Mouse (Mus musculus): ENCODE data around the gene Tmem54. TPM values are rescaled to one million over a fixed set of nuclear protein-coding genes. Genes with fewer than 3 reads are reported as not detected.

Tmem54 gene
- polyA plus RNA-seq, 1 experiment = not detected

- peak within 1 kb of the TSS; percentile 90 for H3K27ac ChIP-seq (ENCODE audit: insufficient read depth, low read length)
- peaks cover 6% of the 10 kb centered on the region for H3K4me1 ChIP-seq (ENCODE audit: control insufficient read depth, insufficient read depth, low read length)
- TF ChIP-seq POLR2A (IDR thresholded peaks at IDR 0.05; ENCODE audit: extremely low read depth, insufficient read depth, low read length) (no peak), CTCF (IDR thresholded peaks at IDR 0.05; ENCODE audit: extremely low read depth, insufficient read depth, low read length) (no peak)
- H3K4me3 ChIP-seq (ENCODE audit: insufficient read depth, low read length) = peak within 1 kb of the TSS; percentile 57
Observed at GRCm38 (mm10) chr4:129136579-129137391, 31.4 kb downstream of the Tmem54 start, which contains the start of gene Fndc5. Gene Fndc5, plus strand, starts transcription at chr4:129136999.

DNA sequence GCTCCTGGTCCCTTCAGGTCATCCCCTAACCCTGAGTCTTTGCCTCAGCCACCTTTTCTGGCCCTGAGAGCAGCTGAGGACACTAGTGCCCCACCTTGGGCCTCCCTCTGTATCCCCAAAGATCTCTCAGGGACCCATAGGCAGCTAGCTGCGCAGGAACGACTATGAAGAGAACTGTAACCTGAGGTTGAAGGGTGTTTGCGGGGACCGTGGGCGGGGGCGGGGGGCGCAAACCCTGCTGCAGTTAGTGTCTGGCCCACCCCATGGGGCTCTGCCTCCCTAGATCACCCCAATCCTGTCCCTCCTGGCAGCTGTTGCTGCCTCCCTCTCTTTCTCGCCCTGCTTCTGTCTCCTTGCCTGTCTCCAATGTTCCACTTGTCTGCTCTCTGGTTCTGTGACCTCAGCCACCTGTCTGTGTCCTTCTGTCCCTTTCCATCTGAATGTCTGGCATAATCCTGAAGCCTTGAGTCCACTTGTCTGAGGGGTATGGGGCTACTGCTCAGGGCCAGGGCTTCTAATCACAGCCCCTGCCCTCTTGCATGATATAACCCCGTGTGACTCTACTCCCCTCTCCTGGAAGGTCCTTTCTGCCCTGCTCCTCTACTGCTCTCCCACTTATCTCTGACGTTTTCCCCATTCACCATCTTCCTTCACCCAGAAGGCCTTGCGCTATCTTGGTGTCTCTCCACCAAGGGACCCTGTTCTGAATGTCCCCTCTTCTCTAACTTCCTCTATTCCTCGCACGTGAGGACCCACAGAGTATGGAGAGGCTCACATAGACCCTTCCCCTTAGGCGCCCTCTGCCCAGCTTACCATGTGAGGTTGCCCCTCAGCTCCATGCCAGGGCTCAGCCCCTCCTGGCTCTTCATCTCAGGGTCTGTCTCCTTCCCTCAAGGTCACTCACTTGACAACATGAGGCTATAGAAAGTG lies 32.3 kb downstream of the Tmem54 start:
- TF ChIP-seq POLR2A (IDR thresholded peaks at IDR 0.05; ENCODE audit: extremely low read depth, insufficient read depth, low read length) = no peak
- TF ChIP-seq CTCF (IDR thresholded peaks at IDR 0.05; ENCODE audit: extremely low read depth, insufficient read depth, low read length) = no peak
- peaks cover 8% of the 10 kb centered on the region for H3K4me1 ChIP-seq (ENCODE audit: control insufficient read depth, insufficient read depth, low read length)
- peak overlapping the region; percentile 57 for H3K4me3 ChIP-seq (ENCODE audit: insufficient read depth, low read length)
- H3K27ac ChIP-seq (ENCODE audit: insufficient read depth, low read length) = peak overlapping the region; percentile 75; the same call in 1 of the 2 replicates

DNA sequence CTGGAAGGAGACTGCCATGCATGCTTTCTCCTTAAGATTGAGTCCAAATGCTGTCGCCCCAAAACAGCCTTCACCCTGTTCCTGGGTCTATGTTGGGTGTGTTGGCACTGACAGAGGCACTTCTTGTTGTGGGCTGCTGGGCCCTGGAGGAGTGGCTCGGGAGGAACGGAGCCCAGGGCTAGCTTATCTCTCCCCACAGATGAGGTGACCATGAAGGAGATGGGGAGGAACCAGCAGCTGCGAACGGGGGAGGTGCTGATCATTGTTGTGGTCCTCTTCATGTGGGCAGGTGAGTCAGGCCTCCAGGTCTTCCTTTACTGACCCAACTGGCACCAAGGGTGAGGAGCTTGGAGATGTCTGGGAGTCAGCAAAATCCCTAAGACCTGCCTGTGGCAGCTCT lies 34.3 kb downstream of the Tmem54 start:
- TF ChIP-seq POLR2A (IDR thresholded peaks at IDR 0.05; ENCODE audit: extremely low read depth, insufficient read depth, low read length) (no peak), CTCF (IDR thresholded peaks at IDR 0.05; ENCODE audit: extremely low read depth, insufficient read depth, low read length) (no peak)

GRCm38 (mm10) chr4:129140808-129141207 lies 35.5 kb downstream of the Tmem54 start:
- TF ChIP-seq POLR2A (IDR thresholded peaks at IDR 0.05; ENCODE audit: extremely low read depth, insufficient read depth, low read length) = no peak
- TF ChIP-seq CTCF (IDR thresholded peaks at IDR 0.05; ENCODE audit: extremely low read depth, insufficient read depth, low read length) = no peak
- H3K4me1 ChIP-seq (ENCODE audit: control insufficient read depth, insufficient read depth, low read length) = peaks cover 15% of the 10 kb centered on the region
- H3K4me3 ChIP-seq (ENCODE audit: insufficient read depth, low read length) = no peak overlapping the region
- H3K27ac ChIP-seq (ENCODE audit: insufficient read depth, low read length) = no peak overlapping the region

More for the DNA sequence above, 34.3 kb downstream of the Tmem54 start:
- H3K27ac ChIP-seq (ENCODE audit: insufficient read depth, low read length) = no peak overlapping the region
- H3K4me1 ChIP-seq (ENCODE audit: control insufficient read depth, insufficient read depth, low read length) = peaks cover 13% of the 10 kb centered on the region
- no peak overlapping the region for H3K4me3 ChIP-seq (ENCODE audit: insufficient read depth, low read length)

GRCm38 (mm10) chr4:129141560-129142438 lies 36.5 kb downstream of the Tmem54 start:
- H3K27ac ChIP-seq (ENCODE audit: insufficient read depth, low read length) = peak overlapping the region; percentile 49
- TF ChIP-seq CTCF (IDR thresholded peaks at IDR 0.05; ENCODE audit: extremely low read depth, insufficient read depth, low read length) (no peak), POLR2A (IDR thresholded peaks at IDR 0.05; ENCODE audit: extremely low read depth, insufficient read depth, low read length) (no peak)
- no peak overlapping the region for H3K4me3 ChIP-seq (ENCODE audit: insufficient read depth, low read length)
- peaks cover 16% of the 10 kb centered on the region for H3K4me1 ChIP-seq (ENCODE audit: control insufficient read depth, insufficient read depth, low read length)

- Histone ChIP-seq H3K27ac (ENCODE audit: insufficient read depth, low read length) (no peak overlapping the region), H3K4me1 (ENCODE audit: control insufficient read depth, insufficient read depth, low read length) (peaks cover 16% of the 10 kb centered on the region), H3K4me3 (ENCODE audit: insufficient read depth, low read length) (no peak overlapping the region)
- TF ChIP-seq POLR2A (IDR thresholded peaks at IDR 0.05; ENCODE audit: extremely low read depth, insufficient read depth, low read length) = no peak
- TF ChIP-seq CTCF (IDR thresholded peaks at IDR 0.05; ENCODE audit: extremely low read depth, insufficient read depth, low read length) = no peak
Observed at GRCm38 (mm10) chr4:129142439-129143045, 37.2 kb downstream of the Tmem54 start.

DNA sequence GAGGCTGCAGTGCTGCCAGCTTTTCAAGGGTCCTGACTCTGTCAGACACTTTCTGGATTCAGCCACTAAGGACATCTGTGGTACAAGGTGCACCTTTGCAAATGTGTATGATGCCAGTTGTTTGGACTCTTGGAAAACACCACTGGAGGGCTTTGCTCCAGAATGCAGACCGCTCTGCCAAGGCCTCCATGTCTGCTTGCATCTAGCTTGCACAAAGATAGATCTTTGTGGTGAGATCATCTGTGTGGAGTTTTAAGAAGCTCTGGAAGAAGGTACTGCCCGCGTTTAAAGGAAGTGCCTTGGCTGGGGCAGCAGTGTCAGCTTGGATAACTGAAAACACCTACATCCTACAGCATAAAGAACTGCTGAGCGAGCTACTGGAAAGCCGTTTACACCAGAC lies 38.2 kb downstream of the Tmem54 start:
- Histone ChIP-seq H3K27ac (ENCODE audit: insufficient read depth, low read length) (no peak overlapping the region), H3K4me3 (ENCODE audit: insufficient read depth, low read length) (no peak overlapping the region), H3K4me1 (ENCODE audit: control insufficient read depth, insufficient read depth, low read length) (peaks cover 12% of the 10 kb centered on the region)
- TF ChIP-seq POLR2A (IDR thresholded peaks at IDR 0.05; ENCODE audit: extremely low read depth, insufficient read depth, low read length) (no peak), CTCF (IDR thresholded peaks at IDR 0.05; ENCODE audit: extremely low read depth, insufficient read depth, low read length) (no peak)

Data from cortical plate, adult 2 months (tissue).